Mouse (Mus musculus) ES-Bruce4 (cell line): ENCODE measurements around the gene Rbfox3.

ENCODE experiments used
- CTCF ChIP-seq: IDR thresholded peaks from one replicate; pipeline ENCODE4 v1.8.1; 2011; ENCODE audit warnings: low read depth, low read length
- POLR2A ChIP-seq: IDR thresholded peaks from one replicate; pipeline ENCODE4 v1.8.1; 2011; ENCODE audit warnings: low read length; ENCODE audit not compliant: insufficient read depth

DNA sequence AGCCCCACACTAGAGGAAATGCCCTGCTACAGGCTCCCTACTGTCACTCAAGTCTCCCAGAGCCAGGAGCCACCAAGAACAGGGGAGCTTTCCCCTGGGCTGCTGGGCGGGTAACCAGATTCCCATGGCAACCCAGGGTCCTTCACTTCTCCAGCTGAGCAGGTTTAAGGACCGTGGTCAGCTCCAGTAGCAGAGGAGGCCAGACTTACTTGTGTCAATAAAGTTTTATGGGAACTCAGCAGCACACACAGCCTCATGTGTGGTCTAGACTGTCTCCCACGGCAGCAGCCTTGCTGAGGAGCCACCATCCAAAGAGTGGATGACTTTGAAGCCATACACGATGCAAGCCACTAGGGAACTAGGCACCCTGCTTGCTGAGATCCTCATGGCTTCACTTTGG lies 365.7 kb downstream of the Rbfox3 start:
- no peak for TF ChIP-seq POLR2A
- TF ChIP-seq CTCF: no peak
